Mouse (Mus musculus) right cerebral cortex, postnatal 14 days (tissue): ENCODE results near the gene Gatad2a.
"Not testable (repeated sequence)": the region's sequence is repeated elsewhere in the genome, so short reads cannot be mapped to it uniquely, and the experiment has no call there.

ENCODE experiments used
- DNase-seq: peaks from one replicate; pipeline ENCODE4 v3.0.0; 2022

Gene Gatad2a

DNA sequence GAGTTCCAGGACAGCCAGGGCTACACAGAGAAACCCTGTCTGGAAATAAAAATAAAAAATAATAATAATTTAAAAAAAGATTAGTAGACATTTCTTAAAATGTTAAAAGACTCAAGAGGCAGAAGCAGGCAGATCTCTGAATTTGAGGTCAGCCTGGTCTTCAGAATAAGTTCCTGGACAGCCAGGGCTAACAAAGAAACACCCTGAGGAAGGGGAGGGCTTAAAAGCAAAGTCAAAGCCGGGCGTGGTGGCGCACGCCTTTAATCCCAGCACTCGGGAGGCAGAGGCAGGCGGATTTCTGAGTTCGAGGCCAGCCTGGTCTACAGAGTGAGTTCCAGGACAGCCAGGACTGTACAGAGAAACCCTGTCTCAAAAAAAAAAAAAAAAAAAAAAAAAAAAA, 7.2 kb downstream of the Gatad2a start:
- DNase-seq, result not testable (repeated sequence)

DNA sequence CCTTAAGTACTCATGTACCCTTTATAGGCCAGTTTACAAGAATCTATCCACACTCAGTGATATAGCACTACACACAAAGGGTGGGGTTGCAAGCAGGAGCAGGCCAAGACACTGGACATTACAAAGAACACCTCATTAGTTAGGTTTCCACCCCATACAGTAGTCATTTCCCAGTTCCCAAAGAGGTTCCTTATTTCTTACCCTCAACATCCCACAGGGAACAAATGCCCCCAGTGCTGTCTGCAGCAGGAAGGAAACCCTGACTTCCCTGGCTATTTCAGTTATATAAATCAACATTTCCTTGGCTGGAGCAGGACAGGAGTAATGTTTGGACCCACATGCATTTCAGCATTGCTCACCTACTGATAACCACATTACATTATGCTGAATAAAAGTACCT, 8.4 kb downstream of the Gatad2a start:
- no peak for DNase-seq

DNA sequence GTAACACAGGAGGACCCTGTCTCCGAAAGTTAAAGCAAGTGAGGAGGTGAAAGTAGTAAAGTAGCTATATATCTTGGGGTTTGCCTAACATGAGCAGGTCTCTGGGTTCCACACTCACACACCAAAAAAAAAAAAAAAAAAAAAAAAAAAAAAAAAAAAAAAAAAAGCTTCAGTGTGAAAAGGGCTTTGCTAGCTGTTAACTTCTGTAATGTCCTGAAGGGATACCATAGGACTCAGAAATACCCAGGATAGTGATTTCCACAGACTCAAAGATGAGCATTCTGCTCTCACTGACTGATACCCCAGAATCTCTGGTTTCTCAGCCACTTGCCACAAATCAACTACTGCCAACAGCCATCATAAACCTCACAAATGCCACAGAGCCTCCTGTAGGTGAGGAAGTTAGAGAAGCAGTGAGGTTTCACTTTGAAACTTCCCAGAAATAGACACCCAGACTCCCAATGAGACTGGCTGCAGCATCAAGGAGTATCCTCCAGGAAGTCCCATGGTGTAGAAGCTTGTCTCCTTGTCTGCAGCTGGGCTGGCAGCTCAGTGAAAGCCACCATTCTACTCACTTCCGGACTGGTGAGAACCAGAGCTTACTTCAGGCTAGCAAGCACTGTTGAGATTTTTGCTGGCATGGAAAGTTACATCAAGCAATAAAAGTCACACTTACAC, 11.2 kb downstream of the Gatad2a start:
- no peak for DNase-seq

DNA sequence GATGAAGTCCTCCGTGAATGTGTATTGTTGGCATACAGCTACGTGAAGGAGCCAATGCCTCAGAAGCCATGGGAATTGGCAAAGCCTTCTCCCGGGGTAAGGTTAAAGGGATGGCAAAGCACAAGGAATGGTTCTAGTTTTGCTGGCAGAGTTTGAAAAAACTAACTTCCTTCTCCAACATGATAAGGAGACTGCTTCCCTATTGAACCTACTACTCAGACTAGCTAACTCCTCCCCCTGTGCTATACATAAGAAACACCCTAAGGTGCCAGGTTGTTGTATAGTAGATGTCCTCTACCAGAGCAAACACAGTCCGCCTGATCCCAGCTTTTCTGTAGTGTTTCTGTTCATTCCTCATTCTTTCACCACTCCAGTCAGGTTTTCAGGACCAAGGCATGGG, 17.7 kb downstream of the Gatad2a start:
- no peak for DNase-seq

DNA sequence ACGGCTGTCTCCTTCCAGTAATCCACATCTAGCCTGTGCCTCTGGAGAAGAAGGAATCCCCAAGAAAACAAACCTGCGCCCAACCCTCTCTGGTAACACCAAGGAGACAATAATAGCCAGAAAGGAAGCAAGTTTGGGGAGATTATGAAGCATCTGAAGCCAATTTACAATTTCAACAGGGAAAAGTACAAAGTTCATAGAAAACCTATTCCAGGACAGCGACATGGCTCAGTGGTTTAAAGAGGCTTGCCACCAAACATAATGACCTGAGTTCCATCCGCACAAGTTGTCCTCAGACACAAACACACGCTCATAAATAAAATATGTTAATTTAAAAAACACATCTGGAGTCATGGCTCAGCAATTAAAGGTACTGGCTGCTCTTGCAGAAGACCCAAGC, 21.4 kb downstream of the Gatad2a start:
- DNase-seq, result no peak

DNA sequence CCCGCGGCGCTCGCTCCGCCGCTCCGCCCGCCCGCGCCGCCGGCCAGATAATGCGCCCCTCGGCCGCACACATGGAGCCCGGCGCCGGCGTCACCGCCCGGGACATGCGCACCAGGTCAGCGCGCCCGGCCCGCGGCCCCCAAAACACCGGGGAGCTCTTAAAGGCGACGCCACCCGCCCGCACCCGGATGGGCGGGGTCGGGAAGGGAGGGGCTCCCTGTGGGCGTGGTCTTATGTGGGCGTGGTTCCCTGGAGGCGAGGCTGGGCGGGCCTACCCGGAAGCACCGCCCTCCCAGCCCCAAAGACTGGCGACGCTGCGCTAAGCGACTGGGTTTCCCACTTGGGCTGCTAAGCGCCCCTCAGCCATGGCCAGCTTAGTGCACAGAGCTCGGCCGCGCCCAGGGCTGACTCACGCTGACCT, 22.0 kb downstream of the Gatad2a start:
- DNase-seq, result peak; percentile 87

DNA sequence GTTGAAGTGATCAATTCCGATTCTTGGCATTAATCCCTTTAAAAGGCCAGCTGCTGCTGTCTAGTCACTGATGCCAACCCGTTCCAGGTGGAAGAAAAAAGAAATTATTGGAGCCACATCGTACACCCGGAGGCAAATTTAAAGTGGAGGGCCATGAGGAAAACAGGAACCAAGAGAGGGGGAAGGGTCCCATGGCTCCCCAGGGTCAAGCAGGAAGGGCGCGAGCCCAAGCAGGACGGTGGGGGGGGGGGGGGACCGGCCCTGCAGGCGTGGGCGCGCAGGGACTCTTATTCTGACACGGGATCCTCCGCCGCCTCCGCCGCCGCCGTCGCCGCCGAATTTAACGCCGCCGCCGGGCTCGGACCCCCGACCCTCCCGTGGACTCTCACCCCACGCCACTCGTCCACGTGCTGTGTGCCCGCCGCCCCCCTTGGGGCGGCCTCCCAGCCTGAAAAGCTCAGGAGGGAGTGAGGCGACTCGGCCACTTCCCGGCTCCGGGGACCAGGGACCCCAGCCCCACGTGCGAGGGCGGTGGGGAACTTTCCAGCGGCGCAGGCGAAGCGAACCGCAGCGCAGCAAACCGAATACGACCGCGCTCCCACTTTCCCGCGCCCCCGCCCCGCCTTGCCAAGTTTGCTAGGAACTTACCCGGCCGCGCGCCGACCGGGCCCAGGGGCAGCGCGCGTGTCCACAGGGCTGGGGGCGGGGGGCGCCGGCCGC, 22.6 kb downstream of the Gatad2a start:
- peak; percentile 12 for DNase-seq

DNA sequence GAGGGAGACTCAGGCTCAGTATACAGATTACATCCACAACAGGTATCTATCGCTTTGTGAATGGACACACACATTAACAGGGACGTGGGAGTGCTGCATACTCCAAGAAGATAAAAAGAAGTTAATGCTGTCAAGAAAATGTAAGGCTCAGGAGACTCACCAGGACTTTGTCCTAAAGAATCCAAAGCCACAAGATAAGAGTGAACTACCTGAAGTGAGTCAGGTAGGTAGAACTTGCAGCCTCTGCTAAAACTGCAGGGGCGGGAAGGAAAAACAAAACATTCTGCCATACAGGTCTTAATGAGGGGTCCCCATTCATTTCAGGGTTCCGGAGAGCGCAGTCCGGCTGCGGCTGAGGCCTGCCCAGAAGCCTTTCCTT, 23.1 kb downstream of the Gatad2a start:
- no peak for DNase-seq

DNA sequence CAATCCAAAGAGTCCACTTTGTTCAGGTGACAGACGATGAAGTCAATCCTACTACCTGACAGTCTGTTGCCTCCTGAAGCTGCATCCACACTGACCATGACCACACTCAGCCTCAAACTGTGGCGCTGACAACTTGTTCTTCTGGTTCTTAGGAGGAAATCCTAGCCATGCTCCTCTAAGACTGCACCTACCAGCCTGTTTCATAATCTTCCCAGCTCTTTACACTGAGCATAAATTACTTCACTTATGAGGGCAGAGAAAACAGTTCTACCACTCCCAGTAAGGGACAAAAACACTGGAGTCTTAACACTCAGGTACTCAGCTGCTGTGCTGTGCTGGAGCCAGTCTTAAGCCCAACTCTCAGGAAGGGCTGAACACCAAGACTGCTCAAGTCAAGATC, 25.3 kb downstream of the Gatad2a start:
- no peak for DNase-seq

DNA sequence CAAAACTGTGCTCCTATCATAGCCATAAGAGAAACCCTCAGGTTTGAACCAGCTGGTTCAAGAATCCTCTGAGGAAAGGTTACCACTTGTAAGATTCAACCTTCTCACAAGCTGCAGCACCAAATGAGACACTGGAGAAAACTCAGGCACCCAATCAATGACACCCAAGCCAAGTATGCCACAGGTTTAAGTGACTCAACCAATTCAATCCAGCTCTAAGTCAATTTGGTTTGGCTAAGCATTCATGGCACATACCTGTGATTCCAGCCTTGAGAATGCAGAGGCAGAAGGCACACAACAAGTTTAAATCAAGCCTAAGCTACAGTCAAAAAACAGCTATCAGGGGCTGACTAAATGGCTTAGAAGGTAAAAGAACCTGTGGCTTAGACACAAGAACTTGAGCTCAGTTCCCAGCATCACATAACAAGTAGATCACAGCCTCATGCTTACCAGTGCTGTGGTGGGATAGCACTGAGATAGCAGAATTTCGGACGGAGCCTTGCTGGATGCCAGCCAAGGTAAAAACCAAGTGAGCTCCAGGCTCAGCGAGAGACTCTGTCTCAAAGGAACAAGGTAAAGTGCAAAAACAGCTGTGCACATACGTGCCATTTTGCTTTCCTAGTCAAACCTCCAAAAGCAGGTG, 28.8 kb downstream of the Gatad2a start:
- DNase-seq, result no peak

DNA sequence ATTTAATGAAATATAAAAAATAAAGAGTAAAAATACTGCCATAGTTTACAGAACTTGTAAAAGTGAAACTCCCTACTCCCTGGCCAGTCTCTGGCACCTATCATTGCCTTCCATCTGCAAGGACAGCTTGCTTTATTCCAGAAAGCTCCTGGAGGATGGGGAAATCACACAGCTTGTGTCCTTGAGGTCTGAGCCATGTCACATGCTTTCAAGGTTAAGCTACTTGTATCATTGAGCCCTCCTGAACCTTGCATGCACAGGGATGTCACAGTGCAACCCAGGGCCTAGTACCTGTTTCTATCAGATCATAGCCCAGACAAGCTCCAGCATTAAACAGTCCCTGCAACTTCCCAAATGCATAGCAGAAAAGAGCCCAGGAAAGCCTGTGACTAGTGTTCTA, 36.9 kb downstream of the Gatad2a start:
- no peak for DNase-seq

DNA sequence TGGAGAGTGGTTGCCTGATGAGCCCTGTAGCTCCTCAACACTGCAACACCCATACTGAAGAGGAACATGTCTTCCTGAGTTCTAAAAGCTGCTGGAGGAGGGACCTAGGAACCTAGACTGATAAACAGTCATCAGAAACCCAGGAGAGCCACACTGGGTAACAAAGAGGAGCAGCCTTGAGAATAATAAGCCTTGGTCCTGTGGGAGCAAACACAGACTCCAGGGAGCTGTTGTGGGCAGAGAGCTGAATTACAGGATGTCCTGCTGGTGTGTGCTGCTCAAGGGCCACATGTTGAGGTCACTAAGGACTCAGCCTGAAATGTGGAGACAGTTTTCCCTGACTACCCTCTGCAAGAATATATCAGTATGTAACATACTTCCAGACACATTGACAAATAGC, 38.3 kb downstream of the Gatad2a start:
- DNase-seq, result no peak

DNA sequence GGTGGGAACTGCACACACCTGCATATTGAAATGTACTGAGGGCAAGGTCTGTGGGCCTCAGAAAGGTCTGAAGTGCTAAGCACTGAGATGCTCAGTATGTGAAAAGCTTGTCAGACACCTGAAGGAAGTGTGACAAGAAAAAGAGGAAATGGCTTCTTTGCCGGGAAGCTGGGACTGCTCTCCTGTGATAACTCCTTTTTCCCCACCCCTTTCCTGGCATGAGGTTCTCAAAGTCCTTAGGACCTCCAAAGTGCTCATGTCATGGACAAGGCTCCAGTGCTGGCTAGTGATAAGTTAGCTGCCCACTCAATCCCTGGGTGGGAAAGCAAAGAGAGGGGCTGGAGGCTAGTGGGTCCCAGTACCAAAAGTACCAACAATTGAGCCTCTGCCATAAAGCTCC, 38.8 kb downstream of the Gatad2a start:
- DNase-seq, result no peak

DNA sequence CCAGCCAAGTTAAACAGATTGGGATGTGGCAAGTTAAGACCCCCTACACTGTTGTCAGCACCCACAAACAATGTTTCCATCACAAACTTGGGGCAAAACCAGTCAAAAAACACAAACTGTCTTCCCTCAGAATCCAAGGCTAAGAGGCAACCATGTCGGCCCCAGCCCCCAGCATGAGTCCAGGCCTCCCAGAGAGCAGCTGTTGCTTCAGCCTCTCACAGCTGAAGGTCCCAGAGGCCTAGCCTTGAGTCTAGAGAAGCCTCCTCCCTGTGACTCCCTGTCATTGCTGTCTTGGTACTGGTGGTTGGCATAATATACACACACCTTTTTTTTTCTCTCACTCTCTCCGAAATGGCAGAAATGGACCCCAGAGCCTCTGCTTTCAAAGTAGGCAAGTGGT, 39.5 kb downstream of the Gatad2a start:
- DNase-seq, result no peak

DNA sequence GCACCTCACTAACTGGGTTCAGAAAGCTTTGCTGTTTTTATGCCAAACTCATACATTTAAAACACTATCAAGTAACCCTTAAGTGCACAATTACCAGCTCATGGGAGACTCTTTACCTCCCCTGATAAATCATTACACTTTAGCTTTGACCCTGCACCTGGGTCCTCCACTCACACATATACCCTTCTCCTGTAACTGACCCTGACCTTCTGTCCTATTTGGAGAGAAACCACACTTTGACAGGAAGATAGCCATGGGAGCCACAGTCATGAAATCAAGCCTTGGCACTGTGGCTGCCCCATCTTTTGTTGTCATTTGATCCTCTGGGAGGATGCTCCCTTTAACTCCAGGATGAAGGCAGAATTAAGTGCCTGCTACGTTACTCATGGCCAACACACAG, 41.5 kb downstream of the Gatad2a start:
- no peak for DNase-seq

DNA sequence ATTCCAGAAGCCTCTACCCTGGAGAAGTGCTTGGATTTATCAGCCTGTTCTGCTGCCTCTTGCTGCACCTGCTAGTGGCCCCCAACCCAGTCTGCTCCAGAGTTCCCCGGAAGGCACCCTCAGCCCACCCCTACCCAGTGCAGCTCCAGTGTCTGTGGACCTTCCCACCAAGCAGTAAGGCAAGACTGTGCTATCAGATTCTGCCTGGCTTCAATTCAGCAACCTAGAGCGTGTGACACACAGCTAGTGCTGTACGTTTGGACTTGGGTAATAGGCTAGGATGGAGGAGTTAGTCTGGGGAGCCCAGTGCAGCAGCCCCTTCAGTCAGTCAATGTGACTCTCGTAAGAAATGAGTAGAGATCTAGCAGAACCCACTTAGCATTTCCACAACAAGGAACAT, 42.0 kb downstream of the Gatad2a start:
- no peak for DNase-seq

DNA sequence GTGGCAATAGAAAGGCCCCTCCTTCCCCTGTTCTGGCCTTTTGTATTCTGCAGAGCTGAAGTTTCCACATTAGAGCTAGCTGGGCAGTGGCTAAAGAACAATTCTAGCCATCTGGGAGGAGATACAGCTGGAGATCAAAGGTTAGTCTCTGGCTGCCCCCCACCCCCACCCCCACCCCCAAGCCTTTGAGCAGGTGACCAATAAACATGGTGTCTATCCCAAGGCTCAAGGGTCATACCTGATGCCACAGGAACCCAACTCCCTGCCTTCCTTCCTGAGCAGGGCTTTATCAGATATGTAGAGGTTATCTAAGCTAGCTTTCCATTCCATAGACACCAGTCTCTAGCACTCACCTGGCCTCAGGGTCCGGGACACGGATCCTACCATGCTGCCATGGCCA, 45.9 kb downstream of the Gatad2a start:
- DNase-seq, result no peak

DNA sequence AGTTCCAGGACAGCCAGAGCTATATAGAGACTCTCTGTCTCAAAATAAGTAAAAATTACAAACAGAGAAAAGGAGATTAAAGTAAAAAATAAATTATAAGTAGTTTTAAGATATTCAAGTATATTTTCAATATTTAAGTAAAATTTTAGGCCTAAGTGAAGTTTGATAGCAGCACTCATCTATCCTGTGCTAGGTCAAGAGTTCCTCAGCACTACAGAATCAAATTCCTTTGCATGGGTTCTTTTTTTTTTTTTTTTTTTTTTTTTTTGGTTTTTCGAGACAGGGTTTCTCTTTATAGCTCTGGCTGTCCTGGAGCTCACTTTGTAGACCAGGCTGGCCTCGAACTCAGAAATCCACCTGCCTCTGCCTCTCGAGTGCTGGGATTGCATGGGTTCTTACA, 53.7 kb downstream of the Gatad2a start:
- not testable (repeated sequence) for DNase-seq

DNA sequence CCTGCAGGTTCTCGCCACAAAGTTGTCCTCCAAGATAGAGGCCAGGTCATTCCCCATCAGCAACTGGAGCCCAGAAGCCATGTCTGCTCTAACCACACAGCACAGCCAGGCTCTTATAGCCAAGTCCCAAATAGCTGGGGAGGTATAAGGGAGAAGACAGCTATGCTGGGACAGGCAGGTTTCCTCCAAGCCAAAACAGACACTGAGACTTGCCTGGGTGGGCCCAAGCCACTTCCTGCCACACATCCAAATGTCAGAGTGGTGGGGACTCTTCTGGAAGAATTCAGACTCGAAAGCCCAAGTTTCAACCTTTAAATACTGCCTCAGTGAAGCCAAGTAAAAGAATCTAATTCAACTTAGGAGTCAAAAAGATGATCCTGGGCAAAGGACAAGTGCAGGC, 55.8 kb downstream of the Gatad2a start:
- no peak for DNase-seq

DNA sequence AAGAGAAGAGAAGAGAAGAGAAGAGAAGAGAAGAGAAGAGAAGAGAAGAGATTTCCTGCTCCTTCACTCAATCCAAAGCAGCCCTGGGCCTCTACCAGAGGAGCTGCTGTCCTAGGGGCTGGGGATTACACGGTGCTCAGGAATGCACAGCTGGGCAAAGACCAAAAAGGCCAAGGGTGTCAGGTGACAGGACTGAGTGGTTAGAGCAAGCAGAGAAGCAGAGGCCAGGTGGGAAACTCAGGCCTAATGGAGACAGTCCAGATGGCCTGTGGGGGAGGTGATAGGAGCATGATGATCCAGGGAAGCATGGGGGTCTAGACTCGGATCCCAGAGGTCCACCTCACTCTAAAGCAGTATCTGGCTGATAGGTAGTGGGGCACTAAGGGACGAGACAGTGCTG, 56.6 kb downstream of the Gatad2a start:
- no peak for DNase-seq

DNA sequence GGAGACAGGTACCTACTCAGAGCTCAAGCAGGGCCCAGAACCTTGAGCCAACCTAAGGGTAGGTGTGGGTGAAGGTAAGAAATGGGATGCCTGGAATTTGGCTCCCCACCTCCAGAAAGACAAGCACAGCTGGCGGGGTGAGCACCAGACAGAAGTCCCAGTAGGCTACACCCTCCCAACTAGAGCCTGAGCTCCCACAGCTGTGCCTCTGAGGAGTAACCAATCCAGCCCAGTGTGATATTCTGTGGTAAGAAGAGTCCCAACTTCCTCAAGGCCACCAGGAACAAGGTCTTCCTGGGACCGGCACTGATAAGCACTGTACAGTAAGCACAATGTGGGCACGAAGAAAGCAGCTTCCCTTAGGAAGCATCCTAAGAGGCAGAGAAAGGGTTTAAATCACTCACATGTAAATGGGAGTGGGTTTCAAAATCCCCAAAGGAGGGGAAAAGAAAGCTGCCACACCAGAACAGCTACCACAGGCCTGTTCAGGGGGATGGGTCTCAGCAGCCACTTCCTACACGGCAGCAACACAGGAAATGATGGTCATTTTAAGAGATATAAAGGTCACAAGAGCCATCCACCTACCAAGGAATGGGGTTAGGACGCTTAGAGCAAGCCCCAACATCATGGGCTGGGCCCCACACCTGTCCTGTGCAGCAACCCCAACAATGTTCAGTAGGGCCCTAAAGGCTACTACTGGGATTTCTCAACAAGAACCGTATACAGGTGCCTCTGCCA, 57.8 kb downstream of the Gatad2a start:
- no peak for DNase-seq

DNA sequence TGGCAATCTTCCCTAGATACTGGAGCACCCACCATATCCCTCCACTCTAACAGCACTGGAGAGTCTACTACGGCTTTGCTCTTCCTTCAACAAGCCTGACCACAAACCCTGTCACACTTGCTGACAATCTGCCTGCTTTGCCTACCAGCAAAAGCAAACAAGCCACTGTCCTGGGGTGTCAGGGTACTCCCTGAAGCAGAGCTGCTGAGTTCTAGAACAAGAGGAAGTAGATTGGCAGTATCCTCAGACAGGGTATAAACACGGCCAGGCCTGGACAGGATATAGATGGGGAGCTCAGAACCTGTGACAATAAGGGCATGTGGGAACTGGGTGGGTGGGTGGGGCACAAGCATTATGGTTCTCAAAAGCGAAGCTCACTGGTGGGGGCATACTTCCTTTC, 58.7 kb downstream of the Gatad2a start:
- DNase-seq, result no peak

DNA sequence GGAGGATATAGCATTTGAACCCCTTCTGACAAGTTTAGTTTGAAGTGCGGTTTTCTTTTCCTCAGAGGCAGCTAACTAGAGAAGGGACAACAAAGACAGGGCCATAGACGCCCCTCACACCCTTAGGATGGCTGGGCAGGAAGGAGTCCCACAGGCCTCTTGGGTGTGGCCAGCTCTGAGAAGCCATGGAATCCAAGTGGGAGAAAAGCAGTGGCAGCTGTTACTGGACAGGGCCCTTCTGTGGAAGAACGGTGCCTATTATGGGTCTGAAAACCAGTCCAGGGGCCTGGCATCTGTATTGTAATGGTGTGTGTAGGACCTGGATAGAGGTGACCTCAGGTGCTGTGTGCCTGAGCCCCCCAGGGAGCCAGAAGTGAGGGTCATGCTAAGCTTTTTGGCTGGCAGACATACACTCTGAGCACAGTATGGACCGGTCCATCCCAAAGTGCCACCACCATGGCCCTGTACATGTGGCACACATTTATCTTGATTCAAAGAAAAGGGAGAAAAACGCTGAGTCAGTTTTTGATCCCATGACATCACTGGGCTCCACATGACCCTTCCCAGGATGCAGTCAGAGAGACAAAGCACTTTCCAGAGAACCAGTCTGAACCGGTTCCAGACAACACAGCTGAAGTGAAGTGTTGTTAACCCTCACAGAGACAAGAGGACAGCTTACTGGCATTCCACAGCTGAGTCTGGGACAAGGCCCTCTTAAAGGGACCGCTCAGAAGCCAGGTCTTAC, 60.0 kb downstream of the Gatad2a start:
- DNase-seq, result no peak
